Mouse (Mus musculus): ENCODE data around the gene Ncoa4.

Ncoa4 gene

DNA sequence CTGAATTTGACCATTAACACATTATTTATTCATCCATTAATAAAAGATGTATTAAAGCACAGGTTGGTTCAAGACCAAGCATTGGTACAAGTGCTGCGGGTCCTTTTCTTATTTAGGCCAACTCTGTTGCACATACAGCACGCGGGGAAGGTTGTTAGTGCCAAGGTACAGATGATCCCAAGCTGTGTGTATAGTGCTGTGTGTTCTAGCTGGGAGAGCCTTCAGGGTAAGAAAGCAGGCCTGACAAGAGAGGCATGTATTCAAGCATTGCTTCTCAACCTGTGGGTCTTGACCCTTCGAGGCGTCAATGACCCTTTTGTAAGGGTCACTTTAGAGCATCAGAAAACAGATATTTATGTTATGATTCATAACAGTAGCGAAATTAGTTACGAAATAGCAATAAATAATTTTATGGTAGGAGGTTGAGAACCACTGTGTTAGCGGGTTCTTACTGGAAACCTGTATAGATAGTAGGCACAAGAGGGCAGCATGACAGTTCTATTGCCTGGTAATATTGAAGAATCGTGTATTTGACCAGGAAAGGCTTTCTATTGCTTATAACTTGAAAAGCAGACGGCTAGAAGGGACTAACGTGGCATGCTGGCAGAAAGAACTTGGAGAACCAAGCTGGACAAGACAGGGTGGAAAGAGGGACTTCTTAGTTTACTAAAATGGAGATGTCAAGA lies 3.7 kb downstream of the Ncoa4 start:
- TF ChIP-seq POU5F1 (IDR thresholded peaks at IDR 0.05; ENCODE audit: borderline replicate concordance, low read length) (no peak), CTCF (conservative IDR thresholded peaks at IDR 0.05; ENCODE audit: low read length) (no peak), NANOG (IDR thresholded peaks at IDR 0.05; ENCODE audit: borderline replicate concordance, low read length) (no peak)
- Histone ChIP-seq H3K27me3 (ENCODE audit: insufficient read depth, low read length) (no peaks in the 10 kb centered on the region), H3K4me3 (replicated peaks; ENCODE audit: low read length) (0 out of 2 replicates have a peak overlapping the region, but pooled peaks have one; percentile 5), H3K9me3 (ENCODE audit: low read length) (no peaks in the 10 kb centered on the region), H3K36me3 (ENCODE audit: insufficient read depth, low read length) (peaks cover 7% of the 10 kb centered on the region; the same call in 1 of the 2 replicates), H3K4me1 (replicated peaks; ENCODE audit: low read depth, low read length) (peaks cover 87% of the 10 kb centered on the region)

DNA sequence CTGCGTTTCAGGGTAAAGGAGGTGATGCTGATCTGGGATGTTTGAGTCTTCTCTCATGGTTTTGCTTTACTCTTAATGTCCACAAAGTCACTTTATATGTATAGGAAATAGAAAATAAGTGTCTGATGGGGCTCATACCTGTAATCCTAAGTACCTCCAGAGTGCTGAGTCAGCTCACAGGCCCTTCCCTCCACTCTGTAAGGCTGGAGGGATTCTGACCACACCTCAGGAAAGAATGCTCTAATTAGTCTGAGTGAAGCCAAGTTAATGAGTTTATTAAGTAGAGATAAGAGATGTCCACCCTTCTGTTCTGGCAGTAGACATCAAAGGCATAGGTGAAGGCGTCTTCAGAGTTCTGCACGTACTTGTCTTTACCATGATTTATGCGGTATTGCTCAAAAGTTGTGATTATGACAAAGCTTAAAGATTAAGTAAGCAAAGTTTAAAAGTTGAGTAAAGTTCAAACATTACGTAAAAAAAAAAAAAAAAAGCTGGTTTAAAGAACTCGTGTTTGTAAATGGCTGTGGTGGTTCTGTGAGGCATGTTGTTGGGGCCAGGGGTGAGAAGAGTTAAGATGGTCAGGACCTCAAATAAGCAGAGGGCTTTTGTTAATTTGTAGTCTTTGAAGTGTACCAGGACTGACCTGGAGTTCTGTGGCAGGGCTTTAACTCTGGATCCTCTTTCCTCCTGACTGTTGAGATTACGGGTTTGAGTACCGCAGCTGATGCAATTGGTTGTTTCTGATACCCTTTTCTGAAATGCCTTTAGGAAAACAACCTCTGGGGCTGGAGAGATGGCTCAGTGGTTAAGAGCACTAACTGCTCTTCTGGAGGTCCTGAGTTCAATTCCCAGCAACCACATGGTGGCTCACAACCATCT lies 4.7 kb downstream of the Ncoa4 start:
- no peaks in the 10 kb centered on the region for H3K27me3 ChIP-seq (ENCODE audit: insufficient read depth, low read length)
- TF ChIP-seq POU5F1 (IDR thresholded peaks at IDR 0.05; ENCODE audit: borderline replicate concordance, low read length): no peak
- TF ChIP-seq NANOG (IDR thresholded peaks at IDR 0.05; ENCODE audit: borderline replicate concordance, low read length): no peak
- TF ChIP-seq CTCF (conservative IDR thresholded peaks at IDR 0.05; ENCODE audit: low read length): no peak
- peaks cover 8% of the 10 kb centered on the region; the same call in 1 of the 2 replicates for H3K36me3 ChIP-seq (ENCODE audit: insufficient read depth, low read length)
- peaks cover 89% of the 10 kb centered on the region for H3K4me1 ChIP-seq (replicated peaks; ENCODE audit: low read depth, low read length)
- H3K4me3 ChIP-seq (replicated peaks; ENCODE audit: low read length): peak overlapping the region; percentile 77
- no peaks in the 10 kb centered on the region for H3K9me3 ChIP-seq (ENCODE audit: low read length)

DNA sequence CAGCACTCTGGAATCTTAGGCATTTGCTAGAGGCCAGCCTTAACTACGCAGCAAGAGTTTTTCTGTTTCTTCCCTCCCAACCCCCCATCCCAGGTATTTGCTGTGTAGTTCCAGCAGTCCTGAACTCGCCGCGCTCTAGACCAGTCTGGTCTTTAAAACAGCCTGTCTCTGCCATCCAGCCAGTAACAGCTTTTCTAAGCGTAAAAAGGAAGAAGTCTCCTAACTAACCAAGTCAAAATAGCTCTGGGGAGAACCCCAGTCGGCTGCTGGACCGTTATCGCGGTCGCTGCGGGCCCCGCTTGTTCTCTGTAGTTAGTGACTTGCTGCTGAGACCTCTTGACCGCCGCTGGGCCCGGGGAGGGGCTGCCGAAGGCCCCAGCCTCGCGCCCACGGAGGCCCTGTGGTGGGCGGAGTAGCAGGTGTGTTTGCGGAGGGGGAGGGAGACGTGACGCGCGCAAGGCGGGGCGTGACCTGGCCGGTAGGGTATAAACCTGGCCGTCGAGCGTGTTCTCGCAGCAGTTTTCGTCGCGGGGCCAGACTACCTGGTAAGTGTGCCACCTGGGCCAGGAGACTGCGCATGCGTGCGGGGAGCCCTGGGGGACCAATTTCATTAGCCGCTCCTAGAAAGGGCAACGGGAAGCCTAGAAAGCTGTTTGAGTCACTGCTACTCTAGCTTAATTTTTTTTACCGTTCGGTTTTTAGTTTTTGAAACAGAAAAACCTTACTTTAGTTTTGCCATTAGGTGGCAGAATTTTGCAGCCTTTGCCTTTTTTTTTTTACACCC lies 5.8 kb downstream of the Ncoa4 start:
- Histone ChIP-seq H3K27me3 (ENCODE audit: insufficient read depth, low read length) (no peaks in the 10 kb centered on the region), H3K4me1 (replicated peaks; ENCODE audit: low read depth, low read length) (peaks cover 92% of the 10 kb centered on the region), H3K9me3 (ENCODE audit: low read length) (no peaks in the 10 kb centered on the region), H3K4me3 (replicated peaks; ENCODE audit: low read length) (peak overlapping the region; percentile 77), H3K36me3 (ENCODE audit: insufficient read depth, low read length) (peaks cover 17% of the 10 kb centered on the region)
- TF ChIP-seq NANOG (IDR thresholded peaks at IDR 0.05; ENCODE audit: borderline replicate concordance, low read length): no peak

DNA sequence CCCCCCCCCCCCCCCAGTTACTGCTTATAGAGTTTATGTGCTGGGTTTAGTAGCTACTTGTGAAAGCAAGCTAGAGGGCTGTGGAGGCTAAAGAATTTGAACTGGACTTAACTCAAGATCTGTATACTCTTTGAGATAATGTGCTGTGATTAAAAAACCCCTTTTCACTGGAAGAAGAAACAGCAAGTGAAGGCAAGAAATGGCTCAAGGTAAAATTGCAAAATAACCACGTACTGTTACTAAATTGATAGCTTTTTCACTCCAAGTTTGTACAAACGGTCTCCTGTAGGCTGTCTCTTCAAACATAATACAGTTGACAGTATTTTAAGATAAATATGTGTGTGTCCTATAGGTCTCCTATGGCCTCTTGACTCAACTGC lies 6.4 kb downstream of the Ncoa4 start:
- TF ChIP-seq POU5F1 (IDR thresholded peaks at IDR 0.05; ENCODE audit: borderline replicate concordance, low read length) (no peak), CTCF (conservative IDR thresholded peaks at IDR 0.05; ENCODE audit: low read length) (no peak), NANOG (IDR thresholded peaks at IDR 0.05; ENCODE audit: borderline replicate concordance, low read length) (no peak)
- no peaks in the 10 kb centered on the region for H3K9me3 ChIP-seq (ENCODE audit: low read length)

DNA sequence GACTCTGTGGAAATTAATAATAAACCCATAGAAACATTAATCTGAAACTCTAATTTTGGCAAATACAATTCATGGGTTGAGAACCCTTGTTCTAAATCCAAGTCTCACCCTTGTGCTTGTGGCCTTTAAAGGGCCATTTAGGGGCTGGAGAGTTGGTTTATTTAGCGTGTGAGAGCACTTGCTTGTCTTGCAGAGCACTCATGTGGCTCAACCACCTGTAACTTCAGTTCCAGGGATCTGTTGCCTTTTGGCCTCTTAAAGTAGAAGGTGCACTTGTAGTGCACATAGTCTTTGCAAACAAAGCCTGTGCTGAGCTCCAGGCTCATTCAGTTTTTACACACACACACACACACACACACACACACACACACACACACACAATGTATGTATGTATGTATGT lies 7.2 kb downstream of the Ncoa4 start:
- TF ChIP-seq CTCF (conservative IDR thresholded peaks at IDR 0.05; ENCODE audit: low read length): no peak
- TF ChIP-seq NANOG (IDR thresholded peaks at IDR 0.05; ENCODE audit: borderline replicate concordance, low read length): no peak
- TF ChIP-seq POU5F1 (IDR thresholded peaks at IDR 0.05; ENCODE audit: borderline replicate concordance, low read length): no peak
- no peaks in the 10 kb centered on the region for H3K9me3 ChIP-seq (ENCODE audit: low read length)
- H3K4me3 ChIP-seq (replicated peaks; ENCODE audit: low read length): no peak overlapping the region

More for the DNA sequence above, 6.4 kb downstream of the Ncoa4 start:
- H3K4me3 ChIP-seq (replicated peaks; ENCODE audit: low read length): peak overlapping the region; percentile 77
- H3K36me3 ChIP-seq (ENCODE audit: insufficient read depth, low read length): peaks cover 23% of the 10 kb centered on the region
- H3K4me1 ChIP-seq (replicated peaks; ENCODE audit: low read depth, low read length): peaks cover 86% of the 10 kb centered on the region
- H3K27me3 ChIP-seq (ENCODE audit: insufficient read depth, low read length): no peaks in the 10 kb centered on the region

DNA sequence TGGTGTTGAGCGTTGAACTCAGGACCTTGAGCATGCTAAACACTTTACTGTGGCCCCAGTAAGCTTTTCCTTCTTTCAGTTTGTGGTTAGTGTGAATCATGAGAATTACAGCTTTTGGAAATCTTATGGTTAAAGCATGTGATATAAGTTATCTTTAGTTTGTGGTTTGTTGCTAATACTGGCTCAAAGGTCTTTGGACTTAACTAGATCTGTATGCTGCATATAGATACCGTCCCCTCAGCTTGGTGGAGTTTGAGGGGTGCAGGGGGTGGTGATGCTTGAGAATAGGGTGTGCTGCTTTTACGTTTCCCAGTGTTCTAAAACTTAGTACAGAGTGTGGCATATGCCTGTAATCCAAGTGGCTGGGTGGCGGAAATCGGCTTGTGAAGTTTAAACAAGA lies 7.7 kb downstream of the Ncoa4 start:
- no peaks in the 10 kb centered on the region for H3K9me3 ChIP-seq (ENCODE audit: low read length)
- no peak overlapping the region for H3K4me3 ChIP-seq (replicated peaks; ENCODE audit: low read length)
- TF ChIP-seq CTCF (conservative IDR thresholded peaks at IDR 0.05; ENCODE audit: low read length): no peak
- no peak for TF ChIP-seq NANOG (IDR thresholded peaks at IDR 0.05; ENCODE audit: borderline replicate concordance, low read length)
- no peak for TF ChIP-seq POU5F1 (IDR thresholded peaks at IDR 0.05; ENCODE audit: borderline replicate concordance, low read length)
- H3K27me3 ChIP-seq (ENCODE audit: insufficient read depth, low read length): no peaks in the 10 kb centered on the region
- peaks cover 29% of the 10 kb centered on the region for H3K36me3 ChIP-seq (ENCODE audit: insufficient read depth, low read length)
- peaks cover 73% of the 10 kb centered on the region for H3K4me1 ChIP-seq (replicated peaks; ENCODE audit: low read depth, low read length)

More for the DNA sequence above, 7.2 kb downstream of the Ncoa4 start:
- no peaks in the 10 kb centered on the region for H3K27me3 ChIP-seq (ENCODE audit: insufficient read depth, low read length)
- H3K36me3 ChIP-seq (ENCODE audit: insufficient read depth, low read length): peaks cover 29% of the 10 kb centered on the region
- peaks cover 78% of the 10 kb centered on the region for H3K4me1 ChIP-seq (replicated peaks; ENCODE audit: low read depth, low read length)

DNA sequence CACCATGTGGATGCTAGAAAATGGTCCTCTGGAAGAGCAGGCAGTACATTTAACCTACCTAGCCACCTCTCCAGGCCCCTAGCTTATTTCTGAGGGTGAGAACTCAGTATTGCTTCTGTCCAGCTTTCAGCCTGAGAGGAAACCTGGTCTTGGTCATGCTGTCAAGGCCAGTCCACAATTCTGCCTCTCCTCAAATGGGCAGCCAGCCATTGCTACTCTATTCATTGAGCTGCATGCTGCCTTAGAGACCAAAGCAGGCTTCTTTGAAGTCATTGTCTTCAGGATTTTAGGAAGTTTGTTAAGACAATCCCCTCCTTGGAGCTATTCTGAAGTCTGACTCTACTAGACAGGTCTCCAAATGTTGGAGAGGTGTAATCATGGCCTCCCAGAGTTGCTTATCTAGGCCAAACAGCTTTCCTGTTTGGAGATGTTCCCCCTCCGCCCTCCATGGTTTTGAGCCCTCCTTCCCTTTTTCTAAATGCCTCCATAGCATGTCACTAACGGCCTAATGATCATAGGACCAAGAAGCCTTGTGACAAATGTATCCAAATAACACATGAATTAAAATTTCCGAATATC lies 9.1 kb downstream of the Ncoa4 start:
- H3K27me3 ChIP-seq (ENCODE audit: insufficient read depth, low read length): no peaks in the 10 kb centered on the region

More for the DNA sequence above, 9.1 kb downstream of the Ncoa4 start:
- H3K4me1 ChIP-seq (replicated peaks; ENCODE audit: low read depth, low read length): peaks cover 59% of the 10 kb centered on the region
- TF ChIP-seq POU5F1 (IDR thresholded peaks at IDR 0.05; ENCODE audit: borderline replicate concordance, low read length): no peak
- no peak for TF ChIP-seq CTCF (conservative IDR thresholded peaks at IDR 0.05; ENCODE audit: low read length)
- TF ChIP-seq NANOG (IDR thresholded peaks at IDR 0.05; ENCODE audit: borderline replicate concordance, low read length): no peak
- H3K36me3 ChIP-seq (ENCODE audit: insufficient read depth, low read length): peaks cover 43% of the 10 kb centered on the region
- no peaks in the 10 kb centered on the region for H3K9me3 ChIP-seq (ENCODE audit: low read length)
- H3K4me3 ChIP-seq (replicated peaks; ENCODE audit: low read length): no peak overlapping the region

Measured in E14TG2a.4 (cell line).